Mouse (Mus musculus): ENCODE measurements at regions not wholly inside any gene's neighbourhood (a gene's known extent, or its start where the extent isn't known, plus 50 kb on each side); places are given as distances from the start of the nearest gene placed in this dataset.

- Histone ChIP-seq H3K9ac (ENCODE audit: low read depth, poor library complexity, severe bottlenecking) (no peak overlapping the region), H3K4me3 (ENCODE audit: low read depth, low read length) (no peak overlapping the region), H3K27ac (ENCODE audit: insufficient read depth, low read length) (no peak overlapping the region), H3K36me3 (ENCODE audit: control insufficient read depth, insufficient read depth, low read length, poor library complexity, severe bottlenecking) (no peaks in the 10 kb centered on the region), H3K9me3 (replicated peaks; ENCODE audit: control insufficient read depth, insufficient read depth, low read length, poor library complexity, severe bottlenecking) (no peaks in the 10 kb centered on the region), H3K27me3 (ENCODE audit: control insufficient read depth, insufficient read depth, low read length, poor library complexity, severe bottlenecking) (no peaks in the 10 kb centered on the region), H3K4me1 (ENCODE audit: control insufficient read depth, insufficient read depth, low read length) (no peaks in the 10 kb centered on the region)
- no peak for TF ChIP-seq POLR2A (IDR thresholded peaks at IDR 0.05; ENCODE audit: insufficient read depth, low read length)
- no peak for TF ChIP-seq CTCF (IDR thresholded peaks at IDR 0.05; ENCODE audit: low read depth, low read length)
- no peak for TF ChIP-seq EP300 (IDR thresholded peaks at IDR 0.05; ENCODE audit: insufficient read depth, low read depth, low read length)
These were observed 429.1 kb upstream of the Klf12 start for GRCm38 (mm10) chr14:100713592-100713991.

- H3K4me3 ChIP-seq (ENCODE audit: low read depth, low read length), result no peak overlapping the region
- TF ChIP-seq POLR2A (IDR thresholded peaks at IDR 0.05; ENCODE audit: insufficient read depth, low read length), result no peak
- no peak for TF ChIP-seq EP300 (IDR thresholded peaks at IDR 0.05; ENCODE audit: insufficient read depth, low read depth, low read length)
- TF ChIP-seq CTCF (IDR thresholded peaks at IDR 0.05; ENCODE audit: low read depth, low read length), result no peak
- no peaks in the 10 kb centered on the region for H3K9me3 ChIP-seq (replicated peaks; ENCODE audit: control insufficient read depth, insufficient read depth, low read length, poor library complexity, severe bottlenecking)
- H3K27ac ChIP-seq (ENCODE audit: insufficient read depth, low read length), result no peak overlapping the region
- no peaks in the 10 kb centered on the region for H3K4me1 ChIP-seq (ENCODE audit: control insufficient read depth, insufficient read depth, low read length)
- no peaks in the 10 kb centered on the region for H3K27me3 ChIP-seq (ENCODE audit: control insufficient read depth, insufficient read depth, low read length, poor library complexity, severe bottlenecking)
- no peak overlapping the region for H3K9ac ChIP-seq (ENCODE audit: low read depth, poor library complexity, severe bottlenecking)
- H3K36me3 ChIP-seq (ENCODE audit: control insufficient read depth, insufficient read depth, low read length, poor library complexity, severe bottlenecking), result no peaks in the 10 kb centered on the region
These were observed 381.0 kb upstream of the Klf12 start for GRCm38 (mm10) chr14:100665361-100665955.

- H3K9me3 ChIP-seq (replicated peaks; ENCODE audit: control insufficient read depth, insufficient read depth, low read length, poor library complexity, severe bottlenecking), result no peaks in the 10 kb centered on the region
- no peak overlapping the region for H3K27ac ChIP-seq (ENCODE audit: insufficient read depth, low read length)
- no peaks in the 10 kb centered on the region for H3K27me3 ChIP-seq (ENCODE audit: control insufficient read depth, insufficient read depth, low read length, poor library complexity, severe bottlenecking)
- no peak for TF ChIP-seq CTCF (IDR thresholded peaks at IDR 0.05; ENCODE audit: low read depth, low read length)
- TF ChIP-seq EP300 (IDR thresholded peaks at IDR 0.05; ENCODE audit: insufficient read depth, low read depth, low read length), result no peak
- no peak for TF ChIP-seq POLR2A (IDR thresholded peaks at IDR 0.05; ENCODE audit: insufficient read depth, low read length)
- no peaks in the 10 kb centered on the region for H3K4me1 ChIP-seq (ENCODE audit: control insufficient read depth, insufficient read depth, low read length)
- no peak overlapping the region for H3K9ac ChIP-seq (ENCODE audit: low read depth, poor library complexity, severe bottlenecking)
- H3K36me3 ChIP-seq (ENCODE audit: control insufficient read depth, insufficient read depth, low read length, poor library complexity, severe bottlenecking), result no peaks in the 10 kb centered on the region
- no peak overlapping the region for H3K4me3 ChIP-seq (ENCODE audit: low read depth, low read length)
These were observed 379.7 kb upstream of the Klf12 start for GRCm38 (mm10) chr14:100664180-100664579.

- no peak overlapping the region for H3K4me3 ChIP-seq (ENCODE audit: low read depth, low read length)
- no peak overlapping the region for H3K9ac ChIP-seq (ENCODE audit: low read depth, poor library complexity, severe bottlenecking)
- no peaks in the 10 kb centered on the region for H3K36me3 ChIP-seq (ENCODE audit: control insufficient read depth, insufficient read depth, low read length, poor library complexity, severe bottlenecking)
- H3K9me3 ChIP-seq (replicated peaks; ENCODE audit: control insufficient read depth, insufficient read depth, low read length, poor library complexity, severe bottlenecking), result no peaks in the 10 kb centered on the region; the same call in 1 of the 2 replicates
- H3K27me3 ChIP-seq (ENCODE audit: control insufficient read depth, insufficient read depth, low read length, poor library complexity, severe bottlenecking), result no peaks in the 10 kb centered on the region
- no peak overlapping the region for H3K27ac ChIP-seq (ENCODE audit: insufficient read depth, low read length)
- no peaks in the 10 kb centered on the region for H3K4me1 ChIP-seq (ENCODE audit: control insufficient read depth, insufficient read depth, low read length)
- TF ChIP-seq CTCF (IDR thresholded peaks at IDR 0.05; ENCODE audit: low read depth, low read length) (no peak), EP300 (IDR thresholded peaks at IDR 0.05; ENCODE audit: insufficient read depth, low read depth, low read length) (no peak), POLR2A (IDR thresholded peaks at IDR 0.05; ENCODE audit: insufficient read depth, low read length) (no peak)
These were observed 357.6 kb upstream of the Klf12 start for GRCm38 (mm10) chr14:100642076-100642475.

GRCm38 (mm10) chr14:100634521-100634920 lies 350.0 kb upstream of the Klf12 start:
- Histone ChIP-seq H3K36me3 (ENCODE audit: control insufficient read depth, insufficient read depth, low read length, poor library complexity, severe bottlenecking) (no peaks in the 10 kb centered on the region), H3K27ac (ENCODE audit: insufficient read depth, low read length) (no peak overlapping the region), H3K9me3 (replicated peaks; ENCODE audit: control insufficient read depth, insufficient read depth, low read length, poor library complexity, severe bottlenecking) (no peaks in the 10 kb centered on the region), H3K27me3 (ENCODE audit: control insufficient read depth, insufficient read depth, low read length, poor library complexity, severe bottlenecking) (no peaks in the 10 kb centered on the region), H3K4me1 (ENCODE audit: control insufficient read depth, insufficient read depth, low read length) (no peaks in the 10 kb centered on the region), H3K4me3 (ENCODE audit: low read depth, low read length) (no peak overlapping the region), H3K9ac (ENCODE audit: low read depth, poor library complexity, severe bottlenecking) (no peak overlapping the region)
- TF ChIP-seq CTCF (IDR thresholded peaks at IDR 0.05; ENCODE audit: low read depth, low read length) (no peak), POLR2A (IDR thresholded peaks at IDR 0.05; ENCODE audit: insufficient read depth, low read length) (no peak), EP300 (IDR thresholded peaks at IDR 0.05; ENCODE audit: insufficient read depth, low read depth, low read length) (no peak)

GRCm38 (mm10) chr14:100631676-100632075 lies 347.2 kb upstream of the Klf12 start:
- no peak overlapping the region for H3K4me3 ChIP-seq (ENCODE audit: low read depth, low read length)
- H3K9ac ChIP-seq (ENCODE audit: low read depth, poor library complexity, severe bottlenecking), result no peak overlapping the region
- no peak overlapping the region for H3K27ac ChIP-seq (ENCODE audit: insufficient read depth, low read length)
- H3K4me1 ChIP-seq (ENCODE audit: control insufficient read depth, insufficient read depth, low read length), result no peaks in the 10 kb centered on the region
- H3K36me3 ChIP-seq (ENCODE audit: control insufficient read depth, insufficient read depth, low read length, poor library complexity, severe bottlenecking), result no peaks in the 10 kb centered on the region
- no peak for TF ChIP-seq EP300 (IDR thresholded peaks at IDR 0.05; ENCODE audit: insufficient read depth, low read depth, low read length)
- TF ChIP-seq POLR2A (IDR thresholded peaks at IDR 0.05; ENCODE audit: insufficient read depth, low read length), result no peak
- no peak for TF ChIP-seq CTCF (IDR thresholded peaks at IDR 0.05; ENCODE audit: low read depth, low read length)
- H3K27me3 ChIP-seq (ENCODE audit: control insufficient read depth, insufficient read depth, low read length, poor library complexity, severe bottlenecking), result no peaks in the 10 kb centered on the region
- no peaks in the 10 kb centered on the region for H3K9me3 ChIP-seq (replicated peaks; ENCODE audit: control insufficient read depth, insufficient read depth, low read length, poor library complexity, severe bottlenecking)
